Mouse (Mus musculus) natural killer cell, adult 2 months (primary cell): ENCODE results near the gene Chchd6.

Source experiments
- DNase-seq, 2 experiments: peaks; one replicate each; pipeline ENCODE4 v3.0.0; 2022; ENCODE audit warnings: low spot score in 2 of 2

The Chchd6 gene

DNA sequence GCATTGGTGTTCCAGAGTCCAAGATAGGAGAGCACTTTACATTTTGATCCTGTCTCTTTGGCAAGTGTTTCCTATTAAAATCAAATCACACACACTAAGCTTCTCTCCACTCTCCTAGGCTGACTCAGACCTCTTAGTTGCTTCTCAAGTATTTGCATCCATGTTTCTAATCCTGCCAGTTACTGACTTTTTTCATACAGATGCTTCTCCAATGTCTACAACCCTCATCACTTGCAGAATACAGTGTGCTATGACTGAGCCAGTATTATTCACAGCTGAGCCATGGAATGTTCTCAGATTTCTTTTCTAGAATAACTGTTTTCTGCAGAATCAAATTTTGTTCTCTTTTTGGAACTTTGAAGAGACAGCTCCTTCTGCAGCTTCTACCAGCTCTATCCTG lies 85.3 kb downstream of the Chchd6 start:
- no peak for DNase-seq

GRCm38 (mm10) chr6:89508725-89509124 lies 86.7 kb downstream of the Chchd6 start:
- no peak for DNase-seq

DNA sequence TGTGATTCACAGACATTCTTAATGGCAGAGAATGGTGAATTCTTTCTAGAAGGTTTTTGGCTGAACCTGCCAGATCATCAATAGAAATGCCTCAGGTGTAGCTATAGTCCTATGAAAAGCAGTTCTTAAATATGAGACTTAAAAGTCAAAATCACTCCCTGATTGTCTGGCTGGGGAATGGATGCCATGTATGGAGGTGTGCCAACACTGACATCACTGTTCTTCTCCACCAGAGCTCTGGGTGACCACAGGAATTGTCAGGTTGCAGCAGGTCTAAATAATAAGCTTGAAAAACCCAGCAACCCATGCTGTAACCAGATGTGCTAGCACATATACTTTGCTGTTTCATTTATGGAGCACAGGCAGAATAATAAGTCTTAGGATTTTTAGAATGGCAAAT lies 87.2 kb downstream of the Chchd6 start:
- DNase-seq = no peak

GRCm38 (mm10) chr6:89499961-89500360 lies 95.5 kb downstream of the Chchd6 start:
- no peak for DNase-seq

DNA sequence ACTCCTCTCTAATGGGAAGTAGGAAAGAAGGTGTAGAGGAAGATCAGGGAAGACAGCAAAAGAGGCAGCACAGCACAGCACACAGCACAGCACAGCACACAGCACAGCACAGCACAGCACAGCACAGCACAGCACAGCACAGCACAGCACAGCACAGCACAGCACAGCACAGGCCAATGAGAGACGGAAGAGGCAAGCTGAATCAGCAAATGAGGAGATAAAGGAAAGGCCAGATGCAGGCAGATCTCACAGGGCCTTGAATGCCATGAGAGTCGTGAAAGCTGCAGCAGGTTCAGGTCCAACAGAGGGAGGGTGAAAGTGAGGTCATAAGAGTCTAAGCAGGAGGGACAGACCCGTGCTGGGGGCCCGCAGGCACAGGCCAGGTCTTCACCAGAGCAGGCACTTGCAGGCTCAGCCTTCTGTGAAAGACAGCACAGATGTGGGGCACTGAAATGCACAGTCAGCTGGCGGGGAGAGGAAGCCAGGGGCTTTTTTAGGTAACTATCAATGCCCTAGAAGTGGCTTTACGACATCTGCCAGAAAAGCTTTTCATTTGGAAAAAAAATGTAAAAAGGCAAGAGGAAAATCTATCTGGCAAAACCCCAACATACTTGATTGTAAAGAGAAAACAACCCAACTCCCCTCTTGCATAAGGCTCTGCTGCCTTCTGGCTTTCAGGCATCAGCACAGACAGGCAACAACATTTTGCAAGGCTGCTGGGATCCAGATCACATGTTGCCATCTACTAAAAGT lies 96.5 kb downstream of the Chchd6 start:
- no peak for DNase-seq

GRCm38 (mm10) chr6:89496916-89497315 lies 98.5 kb downstream of the Chchd6 start:
- DNase-seq = no peak

DNA sequence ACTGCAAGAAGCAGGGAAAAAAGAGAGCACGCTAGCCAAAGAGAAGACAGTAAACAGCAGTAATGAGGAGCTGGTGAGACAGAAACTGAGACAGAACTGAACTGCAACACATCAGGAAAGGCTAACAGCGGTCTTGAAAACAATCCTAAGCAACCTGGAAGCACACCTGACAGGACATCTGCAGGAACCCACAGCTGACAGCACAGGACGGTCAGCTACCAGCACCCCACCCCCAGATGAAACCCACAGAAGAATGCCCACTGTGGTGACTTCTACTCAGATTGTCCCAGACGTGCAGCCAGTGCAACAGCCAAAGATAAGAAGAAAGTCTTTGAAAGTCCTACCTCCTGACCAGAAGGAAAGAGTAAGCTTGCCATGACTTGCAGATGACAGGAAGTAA lies 103.1 kb downstream of the Chchd6 start:
- DNase-seq = no peak

GRCm38 (mm10) chr6:89490369-89490768 lies 105.1 kb downstream of the Chchd6 start:
- no peak for DNase-seq

- no peak for DNase-seq
Observed at GRCm38 (mm10) chr6:89489533-89489932, 105.9 kb downstream of the Chchd6 start.

DNA sequence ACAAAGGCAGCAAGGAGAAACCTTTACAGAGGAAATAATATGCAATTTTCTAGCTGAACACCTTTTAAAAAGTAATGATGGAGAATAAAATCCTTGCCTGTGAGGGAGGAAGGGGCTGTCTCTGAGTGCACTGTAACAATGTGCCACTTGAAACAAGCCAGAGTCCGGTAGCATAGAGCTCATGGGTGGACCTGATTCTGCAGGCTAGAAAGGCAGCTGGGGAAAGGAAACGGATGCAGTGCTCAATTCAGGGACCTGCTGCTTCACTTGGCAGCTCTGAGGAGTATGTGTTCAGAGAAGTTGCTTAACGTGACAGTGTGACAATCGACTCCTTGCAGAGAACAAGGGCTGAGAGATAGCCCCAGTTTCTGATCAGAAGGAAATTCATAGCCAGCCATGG lies 109.4 kb downstream of the Chchd6 start:
- DNase-seq = no peak

GRCm38 (mm10) chr6:89481192-89481591 lies 114.3 kb downstream of the Chchd6 start:
- no peak for DNase-seq

DNA sequence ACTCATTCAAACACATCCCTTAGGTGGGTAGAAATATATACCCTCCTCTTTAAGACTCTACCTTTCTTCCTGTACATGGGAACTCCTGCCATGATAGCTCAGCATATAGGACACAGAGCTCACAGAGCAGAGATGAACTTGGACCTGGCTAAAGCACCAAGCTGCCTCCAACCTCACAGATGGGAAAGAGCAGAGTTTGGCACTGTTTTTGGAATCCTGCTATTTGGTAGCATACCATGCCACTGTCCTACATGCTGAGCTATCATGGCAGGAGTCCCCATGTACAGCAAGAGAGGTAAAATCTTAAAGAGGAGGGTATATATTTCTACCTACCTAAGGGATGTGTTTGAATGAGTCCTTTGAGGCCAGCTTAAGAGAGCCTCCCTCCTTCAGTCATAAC lies 127.5 kb downstream of the Chchd6 start:
- DNase-seq = no peak

DNA sequence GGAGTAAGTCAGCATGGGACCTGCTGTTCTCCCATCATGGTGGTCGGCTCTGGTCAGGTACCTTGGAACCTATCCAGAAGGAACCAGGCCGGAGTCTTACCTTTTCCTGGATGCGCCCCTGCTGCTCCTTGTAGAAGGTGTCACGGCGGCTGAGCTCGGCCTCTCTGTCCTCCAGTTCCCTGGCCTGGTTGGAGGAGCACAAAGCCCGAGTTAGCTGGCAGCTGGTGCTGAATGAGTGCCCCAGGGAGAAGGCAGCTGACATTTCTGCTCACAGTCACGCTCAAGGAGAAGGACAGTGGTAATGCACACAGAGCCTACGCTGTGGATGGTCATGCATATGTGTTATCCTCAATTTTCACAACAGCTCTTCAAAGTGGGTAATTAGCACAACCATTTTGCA lies 128.2 kb downstream of the Chchd6 start:
- DNase-seq = no peak

- no peak for DNase-seq
Observed at GRCm38 (mm10) chr6:89466875-89467274, 128.6 kb downstream of the Chchd6 start.

- DNase-seq = no peak
Observed at GRCm38 (mm10) chr6:89466053-89466708, 129.3 kb downstream of the Chchd6 start.

- DNase-seq = no peak
Observed at GRCm38 (mm10) chr6:89462223-89462760, 133.2 kb downstream of the Chchd6 start.

- no peak for DNase-seq
Observed at GRCm38 (mm10) chr6:89461250-89462222, 133.9 kb downstream of the Chchd6 start.

- DNase-seq = no peak
Observed at GRCm38 (mm10) chr6:89459634-89460033, 135.8 kb downstream of the Chchd6 start.

DNA sequence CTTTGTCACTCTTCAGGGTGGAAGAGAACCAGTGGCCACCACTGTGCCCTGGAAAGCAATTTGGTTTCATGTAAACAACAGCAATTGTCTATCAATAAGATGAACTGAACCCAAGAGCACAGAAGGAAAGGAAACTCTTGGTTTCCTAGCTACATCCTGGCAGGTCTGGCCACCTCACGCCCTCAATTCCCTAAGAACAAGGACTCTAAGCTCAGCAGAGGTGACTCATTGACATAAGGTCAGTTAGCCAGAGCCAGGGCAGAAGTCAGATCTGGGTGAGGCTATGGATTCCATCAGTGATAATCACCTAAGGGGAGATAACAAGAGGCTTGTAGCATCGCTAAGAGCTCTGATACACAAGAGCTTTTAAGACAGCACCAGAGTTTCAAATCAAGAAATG lies 137.9 kb downstream of the Chchd6 start:
- no peak for DNase-seq

GRCm38 (mm10) chr6:89456409-89456961 lies 139.0 kb downstream of the Chchd6 start:
- no peak for DNase-seq

DNA sequence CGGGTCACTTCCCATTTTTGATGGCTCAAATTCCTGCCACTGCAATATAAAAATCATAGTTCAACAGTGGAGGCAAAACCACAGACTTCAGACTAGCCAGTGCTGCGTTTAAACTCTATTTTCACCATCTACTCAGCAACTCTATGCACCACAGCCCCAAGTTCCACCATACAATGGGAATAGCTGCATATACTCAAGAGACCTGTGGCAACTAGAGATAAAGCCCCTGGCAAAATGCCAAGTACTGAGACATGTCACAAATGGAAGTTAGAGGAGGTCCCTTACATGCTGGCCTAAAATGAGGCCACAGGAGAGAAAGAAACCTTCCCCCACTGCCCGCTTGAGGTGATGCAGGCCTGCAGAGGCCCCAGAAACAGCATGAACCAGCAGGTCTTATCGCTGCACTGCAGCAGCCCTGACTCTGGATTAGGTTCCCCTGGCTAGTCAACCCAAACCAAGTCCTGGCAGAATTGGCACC lies 139.9 kb downstream of the Chchd6 start:
- no peak for DNase-seq

DNA sequence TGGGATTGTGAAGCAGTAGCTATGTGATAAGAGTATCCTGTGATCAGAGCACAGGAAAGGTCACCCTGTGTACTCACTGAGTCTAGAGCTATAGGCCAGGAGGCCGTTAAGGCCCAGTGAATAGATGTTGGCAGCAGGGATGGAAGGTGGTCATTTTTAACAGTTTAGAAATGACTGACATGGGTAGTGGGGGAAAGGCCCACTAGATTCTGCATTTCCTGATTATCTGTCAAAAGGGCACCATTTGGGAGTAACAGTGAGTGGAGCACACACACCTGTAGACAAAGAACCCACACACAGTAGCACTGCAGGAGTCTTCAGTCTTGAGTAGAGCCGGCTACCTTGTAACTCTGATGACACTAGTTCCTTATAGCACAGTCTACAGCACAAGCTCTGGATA lies 141.0 kb downstream of the Chchd6 start:
- no peak for DNase-seq
